Mouse (Mus musculus): ENCODE data around the gene B4galnt3.
A peak's percentile ranks its signal among the peaks of the same experiment; 100 is the strongest.

The B4galnt3 gene

GRCm38 (mm10) chr6:120274887-120275286, 19.5 kb downstream of the B4galnt3 start:
- DNase-seq (ENCODE audit: low spot score) = no peak

GRCm38 (mm10) chr6:120274181-120274580, 20.2 kb downstream of the B4galnt3 start:
- DNase-seq (ENCODE audit: low spot score) = no peak

DNA sequence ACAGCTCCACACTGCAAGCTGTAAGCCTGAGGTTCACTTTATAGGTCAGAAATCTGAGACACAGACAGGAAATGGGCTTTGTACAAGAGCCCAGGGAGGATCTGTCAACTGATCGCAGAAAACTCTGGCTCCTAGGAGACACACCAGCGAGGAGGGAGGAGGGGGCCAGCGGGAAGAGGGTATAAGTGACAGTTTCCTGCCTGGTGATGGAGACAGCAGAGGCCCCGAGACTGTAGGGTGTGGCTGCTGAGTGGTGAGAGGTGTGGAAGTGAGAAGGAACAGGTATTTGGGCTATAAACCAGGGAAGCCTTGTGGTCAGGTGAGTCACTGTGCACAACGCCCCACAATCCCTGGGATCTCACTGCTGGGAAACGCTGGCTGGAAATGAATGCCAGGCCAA, 30.2 kb downstream of the B4galnt3 start:
- no peak for DNase-seq (ENCODE audit: low spot score)

DNA sequence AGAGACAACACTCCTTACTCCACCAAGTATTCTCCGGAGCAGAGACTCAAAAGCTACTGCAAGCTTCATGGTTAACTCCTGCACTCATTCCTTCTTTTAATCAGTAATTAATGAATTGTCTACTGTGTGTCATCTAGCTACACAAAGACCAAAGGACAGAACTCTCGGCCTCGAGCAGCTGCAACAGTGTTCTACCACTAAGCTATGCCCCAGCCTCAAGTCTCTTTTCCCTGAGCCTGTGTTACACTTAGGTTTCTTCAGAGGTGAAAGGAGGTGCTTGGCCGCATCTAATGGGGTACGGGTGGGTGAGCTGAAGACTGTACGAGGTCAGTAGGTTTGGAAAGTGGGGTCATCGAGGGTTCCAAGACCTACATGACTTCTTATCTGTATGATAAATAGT, 30.8 kb downstream of the B4galnt3 start:
- no peak for DNase-seq (ENCODE audit: low spot score)

DNA sequence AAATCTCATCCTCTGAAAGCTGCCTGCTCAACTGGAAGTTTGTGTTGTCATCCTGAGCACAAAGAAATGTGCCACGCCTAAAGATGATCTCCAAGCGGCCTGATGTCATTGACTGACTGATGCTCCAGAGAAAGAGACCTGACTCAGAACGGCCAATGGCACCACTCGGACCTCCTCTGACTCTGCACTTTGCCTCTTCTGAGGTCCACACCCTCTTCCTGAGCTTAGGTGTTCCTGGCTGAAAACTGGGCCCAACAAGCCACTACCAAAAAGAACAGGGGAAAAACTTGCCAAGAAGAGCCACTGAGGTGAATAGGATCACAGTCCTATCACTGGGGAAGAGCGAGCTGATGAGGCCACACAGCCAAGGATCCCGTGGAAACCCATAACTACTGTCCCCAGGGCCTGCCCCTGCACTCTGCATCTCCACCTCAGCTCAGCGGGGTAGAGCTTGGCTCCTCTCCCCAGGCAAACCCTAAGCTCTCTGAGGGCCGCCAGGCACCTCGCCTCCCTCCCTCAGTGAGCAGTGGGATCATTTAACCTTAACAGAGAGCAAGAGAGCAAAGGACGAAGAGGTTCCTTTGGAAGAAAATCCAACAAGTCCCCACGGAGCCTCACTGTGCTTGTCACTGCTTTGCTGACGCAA, 31.4 kb downstream of the B4galnt3 start:
- no peak for DNase-seq (ENCODE audit: low spot score)

GRCm38 (mm10) chr6:120259481-120259880, 34.9 kb downstream of the B4galnt3 start:
- DNase-seq (ENCODE audit: low spot score) = no peak

DNA sequence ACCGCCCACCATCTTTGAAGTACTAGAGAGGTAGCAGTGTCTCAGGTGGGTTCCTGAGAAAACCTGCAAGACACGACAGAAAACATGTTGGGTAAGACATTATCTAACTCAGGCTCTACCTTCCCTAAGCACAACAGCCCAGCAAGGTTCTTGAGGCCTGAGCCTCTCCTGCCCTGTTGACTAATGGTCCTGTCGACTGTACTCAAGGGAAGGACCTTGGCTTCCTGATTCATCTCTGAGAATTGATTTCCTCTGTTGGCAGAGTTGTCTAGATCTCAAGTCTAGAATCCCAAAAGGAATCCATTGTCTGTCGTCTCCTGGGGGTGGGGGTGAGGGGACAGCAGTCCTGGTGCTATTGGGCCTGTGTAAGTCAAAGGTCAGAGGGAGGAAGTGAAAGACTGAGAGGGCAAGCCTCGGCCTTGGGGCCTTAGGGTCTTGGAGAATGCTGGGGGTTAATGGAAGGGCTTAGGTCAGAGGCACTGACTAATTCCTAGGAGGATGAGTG, 37.9 kb downstream of the B4galnt3 start:
- no peak for DNase-seq (ENCODE audit: low spot score)

DNA sequence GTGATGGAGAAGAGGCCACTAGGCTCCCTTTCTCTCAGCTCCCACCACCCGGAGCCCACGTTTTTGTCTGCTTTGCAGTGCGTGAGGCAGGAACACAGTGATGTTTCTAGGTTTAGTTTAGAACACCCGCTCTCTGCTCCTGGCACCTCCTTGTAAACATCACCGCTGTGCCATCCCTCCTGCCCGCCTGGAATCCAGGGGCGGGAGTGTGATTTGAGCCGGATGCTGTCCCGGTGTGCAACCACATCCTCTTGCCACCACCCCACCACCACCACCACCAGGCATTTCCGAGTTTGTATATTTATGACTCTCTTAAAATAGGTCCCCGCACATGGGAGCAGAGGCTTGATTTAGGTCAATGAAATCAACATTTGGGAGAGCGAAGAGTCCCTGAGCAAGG, 38.7 kb downstream of the B4galnt3 start:
- DNase-seq (ENCODE audit: low spot score) = no peak

DNA sequence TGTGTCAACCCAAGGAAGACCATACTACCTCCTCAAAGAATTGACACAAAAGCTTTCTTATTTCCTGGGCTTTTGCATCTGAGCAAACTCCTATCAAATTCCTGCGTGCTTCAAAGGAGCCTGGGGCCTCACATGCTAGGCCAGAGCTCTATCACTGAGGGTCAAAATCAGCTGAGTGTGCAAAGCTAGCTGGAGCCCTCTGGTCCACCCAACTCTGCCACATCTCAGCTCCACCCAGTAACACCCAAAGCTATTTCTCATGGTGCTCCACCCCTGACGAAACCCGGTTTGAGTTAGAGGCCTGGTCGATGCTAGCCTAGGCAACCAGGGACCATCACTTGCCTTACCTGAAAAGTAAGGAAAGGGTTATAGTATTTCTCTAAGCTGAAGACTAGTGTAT, 39.2 kb downstream of the B4galnt3 start:
- DNase-seq (ENCODE audit: low spot score) = no peak

DNA sequence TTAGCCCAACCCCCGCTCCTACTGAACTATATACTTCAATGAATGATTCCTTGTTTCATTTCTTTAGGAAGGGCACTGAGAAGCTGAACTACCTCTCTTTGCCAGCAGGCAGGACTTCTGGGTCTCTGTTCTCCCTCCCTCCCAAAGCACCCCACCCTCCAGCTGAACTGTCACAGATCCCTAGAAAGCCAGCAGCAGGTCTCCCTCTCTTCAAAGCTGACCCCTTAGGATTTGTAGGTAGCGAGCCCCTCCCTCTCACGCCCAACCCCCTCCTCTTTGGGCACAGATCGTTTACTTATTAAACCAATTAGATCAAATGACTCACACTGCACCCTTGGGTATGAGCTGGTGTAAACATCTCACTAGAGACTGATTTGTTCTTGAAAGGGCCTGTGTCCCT, 39.7 kb downstream of the B4galnt3 start:
- no peak for DNase-seq (ENCODE audit: low spot score)

DNA sequence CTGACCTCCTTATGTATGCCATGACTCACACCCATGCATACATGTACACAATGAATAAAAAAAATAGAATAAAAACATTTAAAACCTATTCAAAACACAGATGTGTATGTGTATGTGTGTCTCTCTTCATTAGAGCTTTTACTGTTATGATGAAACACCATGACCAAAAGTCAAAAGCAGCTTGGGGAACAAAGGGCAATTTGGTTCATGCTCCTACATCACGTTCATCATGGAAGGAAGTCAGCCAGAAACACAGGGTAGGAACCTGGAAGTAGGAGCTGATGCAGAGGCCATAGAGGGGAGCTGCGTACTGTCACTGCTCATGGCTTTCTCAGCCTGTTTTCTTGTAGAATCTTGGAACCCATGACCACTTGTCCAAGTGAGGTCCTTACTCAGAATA, 41.6 kb downstream of the B4galnt3 start:
- DNase-seq (ENCODE audit: low spot score) = no peak

DNA sequence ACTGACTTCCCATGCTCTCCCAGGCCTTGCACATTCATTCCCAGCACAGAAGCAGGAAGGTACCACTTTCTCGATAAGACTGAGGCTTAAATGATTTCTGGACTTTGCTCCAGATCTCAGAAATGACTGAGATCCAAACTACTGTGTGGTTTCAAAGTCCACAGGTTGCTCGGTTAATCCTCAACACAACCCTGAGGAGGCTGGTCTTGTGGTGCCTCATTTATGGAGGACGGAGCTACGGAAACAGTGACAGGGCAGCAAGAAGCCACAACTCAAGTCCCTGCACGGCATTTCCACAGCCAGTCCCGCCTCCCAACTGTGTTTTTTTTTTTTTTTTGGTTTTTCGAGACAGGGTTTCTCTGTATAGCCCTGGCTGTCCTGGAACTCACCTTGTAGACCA, 43.3 kb downstream of the B4galnt3 start:
- DNase-seq (ENCODE audit: low spot score) = no peak

DNA sequence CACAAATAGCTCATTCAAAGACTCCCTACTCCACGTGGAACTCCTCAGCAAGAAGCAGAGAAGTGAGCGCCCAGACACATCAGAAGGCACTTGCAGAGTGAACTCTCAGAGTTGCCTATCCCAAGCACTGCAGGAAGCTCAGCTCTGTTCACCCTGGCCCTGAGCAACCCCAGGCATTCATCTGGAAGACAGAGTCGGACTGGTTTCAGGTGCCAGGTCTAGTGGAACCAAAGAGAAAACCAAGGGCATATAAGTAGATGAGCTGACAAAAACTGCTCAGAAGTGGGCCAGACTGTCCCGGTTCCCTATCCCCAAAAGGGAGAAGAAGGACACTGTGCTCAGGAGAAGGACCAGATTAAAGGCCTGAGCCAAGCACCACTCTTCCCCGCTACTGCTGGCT, 44.5 kb downstream of the B4galnt3 start:
- DNase-seq (ENCODE audit: low spot score) = no peak

- no peak for DNase-seq (ENCODE audit: low spot score)
These were observed 47.7 kb downstream of the B4galnt3 start for GRCm38 (mm10) chr6:120246676-120247075.

GRCm38 (mm10) chr6:120243250-120243649, 51.1 kb downstream of the B4galnt3 start:
- DNase-seq (ENCODE audit: low spot score) = peak; percentile 45

DNA sequence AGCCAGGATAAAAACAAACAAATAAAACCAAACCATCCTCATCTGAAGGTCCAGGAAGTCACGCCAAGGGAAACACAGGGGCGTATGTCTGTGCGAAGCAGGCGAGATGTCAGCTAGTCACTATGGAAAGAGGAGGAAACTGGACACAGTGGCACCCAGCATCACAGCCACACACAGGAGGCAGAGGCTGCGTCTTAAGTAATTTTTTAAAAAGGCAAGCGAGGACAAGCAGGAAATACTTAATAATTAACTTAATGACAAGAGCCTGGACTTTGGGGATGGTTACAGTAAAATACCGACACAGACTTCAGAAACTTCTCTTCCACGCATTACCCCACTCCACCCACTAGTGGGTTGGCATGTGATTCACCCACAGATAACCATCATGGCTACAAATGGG, 51.8 kb downstream of the B4galnt3 start:
- DNase-seq (ENCODE audit: low spot score) = peak; percentile 7

DNA sequence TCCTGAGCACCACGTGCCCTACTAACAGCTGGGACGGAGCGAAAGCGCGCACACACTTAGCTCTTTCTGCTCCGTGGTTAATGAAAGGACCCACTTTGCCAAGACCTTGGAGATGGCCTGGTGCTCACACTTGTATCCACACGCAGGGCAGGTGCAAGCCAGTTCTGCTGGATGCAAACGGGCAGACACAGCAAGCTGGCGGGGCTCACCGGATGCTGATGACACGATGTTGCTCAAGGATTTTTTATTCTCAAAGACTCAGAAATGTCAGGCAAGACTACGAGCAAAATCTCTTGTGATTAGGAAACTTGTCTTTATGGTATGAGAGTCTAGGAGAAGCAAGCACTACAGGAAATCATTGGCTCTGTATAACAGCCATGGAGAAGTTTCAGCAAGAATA, 52.9 kb downstream of the B4galnt3 start:
- no peak for DNase-seq (ENCODE audit: low spot score)

- DNase-seq (ENCODE audit: low spot score) = no peak
These were observed 53.9 kb downstream of the B4galnt3 start for GRCm38 (mm10) chr6:120240461-120240860.

DNA sequence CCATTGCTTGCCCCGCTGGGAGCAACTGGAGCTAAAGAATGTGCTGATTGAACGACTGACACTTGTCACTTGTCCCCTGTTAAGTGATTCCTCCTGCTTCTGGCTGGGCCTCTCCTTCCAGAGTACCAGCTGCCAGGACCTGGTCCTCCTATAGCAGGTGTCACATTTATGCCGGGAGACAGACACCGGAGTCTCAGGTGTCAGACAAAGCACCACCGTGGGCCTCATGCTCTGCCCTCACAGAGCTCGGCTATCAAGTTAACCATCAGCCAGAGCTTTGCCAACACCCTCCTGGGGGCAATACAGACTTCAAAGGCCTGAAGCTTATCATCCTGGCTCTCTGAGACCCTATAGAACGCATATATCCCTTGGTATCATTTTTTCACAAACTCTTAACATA, 58.5 kb downstream of the B4galnt3 start:
- DNase-seq (ENCODE audit: low spot score) = no peak

GRCm38 (mm10) chr6:120232885-120233284, 61.5 kb downstream of the B4galnt3 start:
- DNase-seq (ENCODE audit: low spot score) = no peak

GRCm38 (mm10) chr6:120230441-120230840, 63.9 kb downstream of the B4galnt3 start:
- no peak for DNase-seq (ENCODE audit: low spot score)

- DNase-seq (ENCODE audit: low spot score) = no peak
These were observed 64.6 kb downstream of the B4galnt3 start for GRCm38 (mm10) chr6:120229806-120230205.

- no peak for DNase-seq (ENCODE audit: low spot score)
These were observed 67.3 kb downstream of the B4galnt3 start for GRCm38 (mm10) chr6:120227068-120227467.

DNA sequence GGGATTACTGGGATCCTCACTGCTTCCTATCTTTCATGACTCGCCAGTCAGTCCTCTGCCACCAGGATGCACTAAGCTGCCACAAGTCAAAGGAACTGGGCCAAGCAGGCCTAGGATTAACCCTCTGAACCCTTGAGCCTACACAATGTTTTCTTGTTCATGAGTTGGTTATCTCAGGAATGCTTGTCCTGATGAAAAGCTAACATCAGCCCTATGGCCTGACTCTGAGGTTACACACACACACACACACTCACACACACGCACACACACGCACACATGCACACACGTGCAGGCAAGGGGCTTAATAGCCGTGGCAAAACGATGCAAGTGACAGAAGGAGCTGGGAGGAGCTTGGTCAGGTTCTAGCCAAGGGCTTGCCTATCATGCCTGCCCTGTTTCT, 69.0 kb downstream of the B4galnt3 start:
- DNase-seq (ENCODE audit: low spot score) = no peak

Measured in MN1 (cell line).